Mouse (Mus musculus) CH12.LX (cell line): ENCODE results near the gene Cdk9. TPM values are rescaled to one million over a fixed set of nuclear protein-coding genes. Genes with fewer than 3 reads are reported as not detected.

Source experiments
- DNase-seq: peaks from one replicate; pipeline ENCODE4 v3.0.0-alpha.2; 2013; ENCODE audit errors: extremely low read depth
- H3K27ac ChIP-seq: 2 replicates; pipeline ENCODE4 v1.5.1; 2012; ENCODE audit warnings: low read depth, mild to moderate bottlenecking, control low read depth, moderate library complexity; ENCODE audit not compliant: insufficient read depth
- H3K27me3 ChIP-seq: replicated peaks from 2 replicates; pipeline ENCODE3; 2012; ENCODE audit warnings: inconsistent platforms
- H3K36me3 ChIP-seq, 2 experiments: replicated peaks in 1 of 2; 2 replicates each; pipeline versions ENCODE3 to v1.6.1; 2012; ENCODE audit warnings: inconsistent platforms in 1 of 2, low read length in 1 of 2, mild to moderate bottlenecking in 1 of 2, mixed read lengths in 1 of 2, moderate library complexity in 1 of 2; ENCODE audit not compliant: control insufficient read depth in 1 of 2, insufficient read depth in 1 of 2
- H3K4me1 ChIP-seq, 2 experiments: 2 replicates each; pipeline ENCODE4 v1.6.1; 2012; ENCODE audit warnings: inconsistent platforms in 1 of 2, moderate library complexity in 1 of 2; ENCODE audit not compliant: insufficient read depth in 2 of 2, control insufficient read depth in 1 of 2
- H3K4me2 ChIP-seq: 2 replicates; pipeline ENCODE4 v1.6.1; 2012; ENCODE audit warnings: low read depth, mild to moderate bottlenecking, control low read depth; ENCODE audit not compliant: poor library complexity, insufficient read depth, severe bottlenecking
- H3K4me3 ChIP-seq, 3 experiments: fragments of 150-350 bp in 1 of 3; sonication (generic) in 1 of 3; replicated peaks in 1 of 3; 2 replicates each; pipeline versions ENCODE3 to v1.5.1; 2011 to 2012; ENCODE audit warnings: low read depth in 2 of 3, low read length in 2 of 3, mild to moderate bottlenecking in 2 of 3, moderate library complexity in 2 of 3, control low read depth in 1 of 3, improper control_type of control experiment in 1 of 3, inconsistent platforms in 1 of 3, mixed read lengths in 1 of 3; ENCODE audit not compliant: poor library complexity in 1 of 3
- H3K79me2 ChIP-seq: replicated peaks from 2 replicates; pipeline ENCODE4 v1.6.1; 2012; ENCODE audit warnings: mild to moderate bottlenecking, moderate library complexity; ENCODE audit not compliant: control insufficient read depth, poor library complexity, insufficient read depth, severe bottlenecking; ENCODE audit errors: extremely low read depth
- H3K9ac ChIP-seq: 2 replicates; pipeline ENCODE4 v1.6.1; 2012; ENCODE audit warnings: low read depth, mild to moderate bottlenecking, control low read depth, moderate library complexity; ENCODE audit not compliant: insufficient read depth
- H3K9me3 ChIP-seq: replicated peaks from 2 replicates; pipeline ENCODE3; 2012; ENCODE audit warnings: low read length, inconsistent platforms, mixed read lengths
- CHD2 ChIP-seq: IDR thresholded peaks from 2 replicates; pipeline ENCODE4 v1.6.1; 2011; ENCODE audit warnings: low read length, improper control_type of control experiment
- EP300 ChIP-seq: IDR thresholded peaks from 2 replicates; pipeline ENCODE4 v1.6.1; 2011; ENCODE audit warnings: low read length, improper control_type of control experiment
- ETS1 ChIP-seq: conservative IDR thresholded peaks from 2 replicates; pipeline ENCODE4 v1.6.1; 2012; ENCODE audit warnings: low read depth, mild to moderate bottlenecking, inconsistent platforms, low read length, improper control_type of control experiment, moderate library complexity
- GABPA ChIP-seq: IDR thresholded peaks from 2 replicates; pipeline ENCODE4 v1.6.1; 2012; ENCODE audit warnings: low read depth, low read length, improper control_type of control experiment, inconsistent platforms; ENCODE audit not compliant: insufficient replicate concordance
- HCFC1 ChIP-seq: IDR thresholded peaks from 2 replicates; pipeline ENCODE4 v1.6.1; 2012; ENCODE audit warnings: low read depth, mild to moderate bottlenecking, inconsistent platforms, low read length, improper control_type of control experiment
- IRF4 ChIP-seq: IDR thresholded peaks from 2 replicates; pipeline ENCODE4 v1.6.1; 2014; ENCODE audit warnings: low read depth, mild to moderate bottlenecking, inconsistent platforms, low read length, improper control_type of control experiment
- JUND ChIP-seq: conservative IDR thresholded peaks from 2 replicates; pipeline ENCODE4 v1.6.1; 2011; ENCODE audit warnings: low read depth, low read length, improper control_type of control experiment
- MAFK ChIP-seq: IDR thresholded peaks from 2 replicates; pipeline ENCODE4 v1.6.1; 2011; ENCODE audit warnings: low read length, improper control_type of control experiment; ENCODE audit not compliant: insufficient replicate concordance
- MAX ChIP-seq: IDR thresholded peaks from 2 replicates; pipeline ENCODE4 v1.6.1; 2011; ENCODE audit warnings: low read length, improper control_type of control experiment
- MEF2A ChIP-seq: IDR thresholded peaks from 2 replicates; pipeline ENCODE4 v1.6.1; 2014; ENCODE audit warnings: low read depth, mild to moderate bottlenecking, inconsistent platforms, low read length, improper control_type of control experiment, borderline replicate concordance
- MXI1 ChIP-seq: IDR thresholded peaks from 2 replicates; pipeline ENCODE4 v1.6.1; 2011; ENCODE audit warnings: mild to moderate bottlenecking, low read depth, low read length, improper control_type of control experiment
- MYC ChIP-seq: IDR thresholded peaks from 2 replicates; pipeline ENCODE4 v1.6.1; 2011; ENCODE audit warnings: low read depth, mild to moderate bottlenecking, improper control_type of control experiment, low read length
- NELFE ChIP-seq: IDR thresholded peaks from 2 replicates; pipeline ENCODE4 v1.6.1; 2011; ENCODE audit warnings: low read depth, low read length, improper control_type of control experiment
- PAX5 ChIP-seq: IDR thresholded peaks from 2 replicates; pipeline ENCODE4 v1.6.1; 2012; ENCODE audit warnings: low read length, inconsistent platforms, mixed read lengths
- POLR2AphosphoS2 ChIP-seq: IDR thresholded peaks from 2 replicates; pipeline ENCODE4 v1.6.1; 2011; ENCODE audit warnings: low read depth, low read length, improper control_type of control experiment
- RAD21 ChIP-seq: IDR thresholded peaks from 2 replicates; pipeline ENCODE4 v1.6.1; 2011; ENCODE audit warnings: low read depth, mild to moderate bottlenecking, low read length, improper control_type of control experiment, moderate library complexity
- RCOR1 ChIP-seq: conservative IDR thresholded peaks from 2 replicates; pipeline ENCODE4 v1.6.1; 2012; ENCODE audit warnings: low read depth, mild to moderate bottlenecking, inconsistent platforms, low read length, improper control_type of control experiment
- SMC3 ChIP-seq: IDR thresholded peaks from 2 replicates; pipeline ENCODE4 v1.6.1; 2011; ENCODE audit warnings: low read depth, low read length, improper control_type of control experiment
- TBP ChIP-seq: conservative IDR thresholded peaks from 2 replicates; pipeline ENCODE4 v1.6.1; 2011; ENCODE audit warnings: low read depth, low read length, improper control_type of control experiment
- TCF12 ChIP-seq: IDR thresholded peaks from 2 replicates; pipeline ENCODE4 v1.6.1; 2014; ENCODE audit warnings: low read depth, mild to moderate bottlenecking, inconsistent platforms, low read length, improper control_type of control experiment
- UBTF ChIP-seq: IDR thresholded peaks from 2 replicates; pipeline ENCODE4 v1.6.1; 2012; ENCODE audit warnings: low read depth, mild to moderate bottlenecking, inconsistent platforms, low read length, improper control_type of control experiment, moderate library complexity
- ZC3H11A ChIP-seq: IDR thresholded peaks from 2 replicates; pipeline ENCODE4 v1.6.1; 2012; ENCODE audit warnings: low read depth, mild to moderate bottlenecking, inconsistent platforms, low read length, improper control_type of control experiment
- ZNF384 ChIP-seq: IDR thresholded peaks from 2 replicates; pipeline ENCODE4 v1.6.1; 2012; ENCODE audit warnings: low read depth, low read length, improper control_type of control experiment, inconsistent platforms
- dilution Hi-C: fragments of 300-500 bp; cut with MboI; formaldehyde crosslinking; loops from 2 replicates; pipeline ENCODE4 v1.14.3; 2020; ENCODE audit warnings: low sequenced_read_pairs; ENCODE audit not compliant: extremely low pct_unique_long_range_greater_than_20kb, extremely low pct_ligation_motif_present
- in situ Hi-C: fragments of 300-500 bp; cut with MboI; formaldehyde crosslinking; loops from 3 replicates; pipeline ENCODE4 v1.14.3; 2019; ENCODE audit warnings: low sequenced_read_pairs, low pct_ligation_motif_present, low pct_unique_long_range_greater_than_20kb, mixed read lengths
- polyA plus RNA-seq: library from polyadenylated mRNA; unstranded; fragments of >175 nt; gene quantifications from 2 replicates; pipeline ENCODE4 v1.2.1, GENCODE M21; 2012; ENCODE audit warnings: low read depth; ENCODE audit not compliant: insufficient read length
- total RNA-seq, 2 experiments: library from RNA; depleted of rRNA; stranded (reverse); fragments of 300-350 nt in 1 of 2; fragments of >200 nt in 1 of 2; gene quantifications; 2 replicates each; pipeline ENCODE4 v1.2.3; 2012 to 2014

Gene Cdk9
- total and polyA plus RNA-seq, 3 experiments, result 41.7 to 136 (median 73.7) TPM

DNA sequence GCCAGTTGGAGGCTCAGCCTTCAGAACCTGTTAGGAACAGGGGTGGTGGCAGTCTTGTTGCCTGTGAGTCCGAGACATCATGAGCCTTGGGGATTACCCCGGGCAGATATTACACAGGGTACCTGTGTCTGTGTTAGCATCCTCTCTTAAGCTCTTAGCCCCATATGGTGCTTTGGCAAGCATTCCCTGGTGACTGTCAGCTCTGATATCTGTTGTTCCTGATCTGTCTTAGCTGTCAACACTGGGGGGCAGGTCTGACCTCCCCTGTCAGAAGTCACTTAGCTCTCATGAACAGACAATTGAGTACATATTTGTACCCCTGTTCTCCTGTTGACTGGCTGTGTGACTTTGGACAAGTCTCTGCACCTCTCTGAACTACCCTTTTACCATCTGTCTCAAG, 46.1 kb upstream of the Cdk9 start:
- Histone ChIP-seq H3K36me3 (peaks cover 35 to 64% of the 10 kb centered on the region in 2 experiments), H3K9me3 (no peaks in the 10 kb centered on the region)
- in situ Hi-C loops, result loop anchor here (5.0 kb wide), 2 partner anchors 47 to 127 kb away; partner anchors contain the start of gene Cdk9

DNA sequence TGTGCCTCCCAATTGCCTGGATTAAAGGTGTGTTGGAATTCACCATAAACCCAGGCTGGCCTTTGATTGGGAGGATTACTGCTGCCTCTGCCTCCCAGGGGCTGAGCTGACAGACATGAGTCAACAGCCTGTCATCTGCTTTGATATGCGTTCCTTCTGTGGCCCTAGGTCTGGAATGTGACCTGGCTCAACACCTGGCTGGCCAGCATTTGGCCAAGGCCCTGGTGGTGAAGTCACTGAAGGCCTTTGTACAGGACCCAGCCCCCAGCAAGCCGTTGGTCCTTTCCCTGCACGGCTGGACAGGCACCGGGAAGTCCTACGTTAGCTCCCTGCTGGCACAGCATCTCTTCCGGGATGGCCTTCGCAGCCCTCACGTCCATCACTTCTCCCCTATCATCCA, 45.6 kb upstream of the Cdk9 start:
- no peaks in the 10 kb centered on the region for H3K9me3 ChIP-seq
- no peaks in the 10 kb centered on the region for H3K27me3 ChIP-seq
- peaks cover 0 to 10% of the 10 kb centered on the region in 2 experiments; a peak in 3 of 4 replicates for H3K4me1 ChIP-seq
- in situ Hi-C loops, result loop anchor here (5.0 kb wide), 2 partner anchors 46 to 126 kb away; partner anchors contain the start of gene Cdk9
- H3K27ac ChIP-seq, result no peak overlapping the region
- peaks cover 37 to 68% of the 10 kb centered on the region in 2 experiments for H3K36me3 ChIP-seq
- no peak overlapping the region for H3K9ac ChIP-seq
- dilution Hi-C loops, result no loop called here
- H3K4me2 ChIP-seq, result no peak overlapping the region
- H3K4me3 ChIP-seq, result no peak overlapping the region
- DNase-seq, result no peak
- TF ChIP-seq GABPA (no peak), SMC3 (no peak), MEF2A (no peak), ETS1 (no peak), HCFC1 (no peak), TBP (no peak), IRF4 (no peak), RAD21 (no peak), MAX (no peak), CHD2 (no peak), MYC (no peak), NELFE (no peak), ZC3H11A (no peak), ZNF384 (no peak), EP300 (no peak), POLR2AphosphoS2 (no peak)
- no peaks in the 10 kb centered on the region for H3K79me2 ChIP-seq

More for the DNA sequence above, 46.1 kb upstream of the Cdk9 start:
- dilution Hi-C loops, result no loop called here
- no peak for DNase-seq
- no peak overlapping the region for H3K27ac ChIP-seq
- no peaks in the 10 kb centered on the region for H3K27me3 ChIP-seq
- H3K4me3 ChIP-seq, result no peak overlapping the region
- H3K4me1 ChIP-seq, result peaks cover 0 to 10% of the 10 kb centered on the region in 2 experiments; a peak in 3 of 4 replicates
- H3K9ac ChIP-seq, result no peak overlapping the region
- H3K79me2 ChIP-seq, result no peaks in the 10 kb centered on the region
- TF ChIP-seq MXI1 (no peak), TCF12 (no peak), UBTF (no peak), RCOR1 (no peak), MAFK (no peak), IRF4 (no peak), MAX (no peak), SMC3 (no peak), MYC (no peak), PAX5 (no peak), ZC3H11A (no peak), MEF2A (no peak), POLR2AphosphoS2 (no peak), JUND (no peak)
- H3K4me2 ChIP-seq, result no peak overlapping the region
